In the genomic region with DNA sequence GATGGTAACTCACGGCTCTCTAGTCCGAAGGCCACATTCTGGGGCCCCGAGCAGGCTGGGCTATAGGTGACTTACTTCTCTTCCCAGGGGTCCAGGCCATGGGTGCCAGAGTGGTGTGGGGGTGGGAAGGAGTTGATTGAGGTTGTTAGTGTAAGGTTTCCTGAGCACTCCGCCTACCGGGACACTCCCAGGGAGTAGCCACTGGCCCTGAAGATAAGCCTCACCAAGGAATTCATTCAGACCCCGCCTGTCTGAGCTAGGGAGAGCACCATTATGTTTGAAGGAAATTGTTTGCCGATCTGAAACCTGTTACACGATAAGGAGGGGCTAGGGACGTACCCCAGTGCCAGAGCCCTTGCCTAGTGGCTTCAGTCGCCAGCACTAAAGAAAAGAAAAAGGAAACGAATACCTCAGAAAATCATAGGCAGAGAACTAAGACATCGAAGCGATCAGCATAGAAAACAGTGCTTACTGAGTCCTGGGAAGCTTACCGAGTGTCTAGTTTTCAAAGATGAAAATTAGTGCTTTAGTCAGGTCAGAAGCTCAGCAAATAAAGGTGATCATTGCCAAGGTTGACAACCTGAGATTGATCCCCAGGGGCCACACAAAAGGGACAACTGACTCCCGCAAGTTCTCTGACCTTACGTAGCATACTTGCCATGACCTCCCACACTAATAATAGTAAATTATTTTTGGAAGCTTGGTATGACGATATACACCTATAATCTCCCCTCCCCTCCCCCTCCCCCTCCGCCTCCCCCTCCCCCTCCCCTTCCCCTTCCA, we compare ENCODE assay signal across 14 mouse cellular contexts. TPM values are rescaled to one million over a fixed set of nuclear protein-coding genes. Genes with fewer than 3 reads are reported as not detected.
DNase-seq lines count a peak whose midpoint lies in the region; ATAC-seq and TF ChIP-seq lines count a peak whose summit lies in the region.
"Had no signal": no experiment of that assay in that cellular context is flagged by ENCODE, and none has a peak within 500 bp of the region (broad histone marks: within the 10 kb centered on the region; RNA-seq: fewer than 3 reads in every experiment).

No protein-coding gene starts in this region.

- DNase-seq in urinary bladder, postnatal 14 days (ENCODE audit: low spot score) = peak; percentile 13
- DNase-seq in urinary bladder, adult 2 months (ENCODE audit: low spot score) = no peak
- DNase-seq in liver = peak; percentile 29
- peak; percentile 40 for DNase-seq in lung, postnatal 0 days (ENCODE audit: low spot score)
- DNase-seq in thymus, postnatal 14 days = no peak
- no peak for DNase-seq in natural killer cell, adult 2 months (ENCODE audit: low spot score in 2 of 2)
- no peak for DNase-seq in spleen, adult 18-20 months
- DNase-seq: cerebellum, adult 11-12 months; cerebellum, postnatal 36 days; left cerebral cortex, postnatal 4 days had no signal

- H3K9ac ChIP-seq in lung, postnatal 0 days (replicated peaks; ENCODE audit: low read depth) = no peak overlapping the region
- H3K9ac ChIP-seq: embryonic facial prominence, embryonic 12.5 days; midbrain, embryonic 15.5 days had no signal

- no peaks in the 10 kb centered on the region for H3K27me3 ChIP-seq in lung, postnatal 0 days (replicated peaks; ENCODE audit: insufficient read depth, low read length)
- H3K27me3 ChIP-seq: embryonic facial prominence, embryonic 12.5 days; midbrain, embryonic 15.5 days had no signal

- no peak for TF ChIP-seq CTCF in lung, postnatal 0 days (IDR thresholded peaks at IDR 0.05)

- peak; percentile 47 for ATAC-seq in lung, postnatal 0 days
- ATAC-seq: activated CD4-positive, CD25-positive, alpha-beta regulatory T cell, adult 4 months; inflammation-experienced regulatory T-cells, adult 6 months; midbrain, embryonic 15.5 days had no signal

- no peaks in the 10 kb centered on the region for H3K36me3 ChIP-seq in lung, postnatal 0 days (ENCODE audit: insufficient read depth, low read length)
- H3K36me3 ChIP-seq: embryonic facial prominence, embryonic 12.5 days; midbrain, embryonic 15.5 days had no signal

- no peaks in the 10 kb centered on the region for H3K9me3 ChIP-seq in lung, postnatal 0 days (ENCODE audit: low read length)
- H3K9me3 ChIP-seq: embryonic facial prominence, embryonic 12.5 days; midbrain, embryonic 15.5 days had no signal

- H3K4me2 ChIP-seq in lung, postnatal 0 days (replicated peaks; ENCODE audit: low read depth, low read length) = 0 out of 2 replicates have a peak overlapping the region, but pooled peaks have one; percentile 2
- H3K4me2 ChIP-seq: embryonic facial prominence, embryonic 12.5 days; midbrain, embryonic 15.5 days had no signal

- TF ChIP-seq EP300 in lung, postnatal 0 days (IDR thresholded peaks at IDR 0.05) = no peak

- 0 out of 2 replicates have a peak overlapping the region, but pooled peaks have one; percentile 38 for H3K27ac ChIP-seq in lung, postnatal 0 days (ENCODE audit: low read length)
- H3K27ac ChIP-seq: embryonic facial prominence, embryonic 12.5 days; midbrain, embryonic 15.5 days had no signal

- H3K4me3 ChIP-seq in lung, postnatal 0 days (ENCODE audit: low read depth, low read length) = no peak overlapping the region
- H3K4me3 ChIP-seq: embryonic facial prominence, embryonic 12.5 days; midbrain, embryonic 15.5 days had no signal

- 37% methylated on average over 17 of the region's 18 CpGs for WGBS in lung, postnatal 0 days

- no peaks in the 10 kb centered on the region for H3K4me1 ChIP-seq in lung, postnatal 0 days (ENCODE audit: insufficient read depth, low read depth, low read length)
- H3K4me1 ChIP-seq: embryonic facial prominence, embryonic 12.5 days; midbrain, embryonic 15.5 days had no signal

RNA-seq across cellular contexts. Expression of a gene that starts 14.1 kb away (rescaled TPM):
- polyA plus RNA-seq in urinary bladder, adult 2 months (2012; rRNA removed) = 4.3 and 5.0 TPM in 2 replicates
- polyA plus RNA-seq in lung, postnatal 0 days (2015; fragmentation: Nextera tagmentation; extraction: Ambion mirVana) = 4.6 and 5.5 TPM in 2 replicates

RNA-seq across cellular contexts. Expression of a gene that starts 29.9 kb away (rescaled TPM):
- polyA plus RNA-seq in urinary bladder, adult 2 months (2012; rRNA removed) = 11.6 and 11.7 TPM in 2 replicates
- 12.9 and 13.6 TPM in 2 replicates for polyA plus RNA-seq in lung, postnatal 0 days (2015; fragmentation: Nextera tagmentation; extraction: Ambion mirVana)

RNA-seq across cellular contexts. Expression of a gene that starts 48.5 kb away (rescaled TPM):
- 5.2 and 5.4 TPM in 2 replicates for polyA plus RNA-seq in urinary bladder, adult 2 months (2012; rRNA removed)
- polyA plus RNA-seq in lung, postnatal 0 days (2015; fragmentation: Nextera tagmentation; extraction: Ambion mirVana) = 10.5 and 11.1 TPM in 2 replicates

RNA-seq across cellular contexts. Expression of a gene that starts 48.7 kb away (rescaled TPM):
- 13.4 and 14.4 TPM in 2 replicates for polyA plus RNA-seq in urinary bladder, adult 2 months (2012; rRNA removed)
- polyA plus RNA-seq in lung, postnatal 0 days (2015; fragmentation: Nextera tagmentation; extraction: Ambion mirVana) = 10.7 and 14.3 TPM in 2 replicates

Comparison
In these comparisons a context has a peak if more than half of its experiments do, and no peak if none do; other contexts are left out.
1. DNase-seq: peak in urinary bladder, postnatal 14 days (single experiment), liver (single experiment) and lung, postnatal 0 days (single experiment); none in urinary bladder, adult 2 months (single experiment), thymus, postnatal 14 days (single experiment), natural killer cell, adult 2 months (0 of 2) and spleen, adult 18-20 months (0 of 2).